Mouse (Mus musculus) lung, adult 2 months (tissue): Measurements from ENCODE around the gene Tial1.

Experiments used
- CTCF ChIP-seq: fragments of 200-500 bp; IDR thresholded peaks from 2 replicates; pipeline ENCODE4 v1.5.1; 2011; ENCODE audit warnings: mild to moderate bottlenecking, low read length, control low read depth; ENCODE audit not compliant: insufficient read depth
- POLR2A ChIP-seq: fragments of 200-500 bp; IDR thresholded peaks from 2 replicates; pipeline ENCODE4 v1.6.1; 2011; ENCODE audit warnings: low read depth, mild to moderate bottlenecking, control low read depth, low read length, borderline replicate concordance; ENCODE audit errors: extremely low read depth

DNA sequence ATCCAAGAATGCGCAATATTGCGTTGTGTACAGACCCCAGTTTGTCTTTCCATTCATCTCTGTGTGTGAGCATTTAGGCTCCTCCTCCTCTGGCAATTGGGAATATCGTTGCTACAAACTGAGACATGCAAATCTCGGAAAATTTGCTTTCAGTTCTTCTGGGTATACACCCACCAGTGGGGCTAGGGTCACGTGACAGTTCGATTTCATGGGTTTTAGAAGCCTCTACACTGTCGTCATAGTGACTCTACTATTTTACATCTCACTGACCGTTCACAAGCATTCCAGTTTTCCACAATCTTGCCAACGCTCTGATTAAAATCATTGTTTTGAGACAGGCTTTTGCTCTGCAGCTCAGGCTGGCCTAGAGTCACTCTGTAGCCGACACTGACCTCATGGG lies 28.9 kb downstream of the Tial1 start:
- TF ChIP-seq CTCF, result no peak
- TF ChIP-seq POLR2A, result no peak
